Mouse (Mus musculus): ENCODE measurements around the gene Dohh. TPM values are rescaled to one million over a fixed set of nuclear protein-coding genes. Genes with fewer than 3 reads are reported as not detected.

Gene Dohh
- polyA plus RNA-seq, 1 experiment = 34.1 TPM

- Histone ChIP-seq H3K36me3 (ENCODE audit: control insufficient read depth) (peaks cover 54% of the 10 kb centered on the region), H3K4me1 (ENCODE audit: control insufficient read depth) (peaks cover 84% of the 10 kb centered on the region), H3K9me3 (ENCODE audit: control insufficient read depth, low read length) (no peaks in the 10 kb centered on the region), H3K27me3 (ENCODE audit: control insufficient read depth) (no peaks in the 10 kb centered on the region), H3K4me3 (replicated peaks) (peak overlapping the region; percentile 90)
- TF ChIP-seq GATA1 (IDR thresholded peaks at IDR 0.05; ENCODE audit: low read length) (no peak), TAL1 (IDR thresholded peaks at IDR 0.05; ENCODE audit: low read length) (no peak)
These were observed 5.6 kb upstream of the Dohh start for GRCm38 (mm10) chr10:81378553-81379182.

DNA sequence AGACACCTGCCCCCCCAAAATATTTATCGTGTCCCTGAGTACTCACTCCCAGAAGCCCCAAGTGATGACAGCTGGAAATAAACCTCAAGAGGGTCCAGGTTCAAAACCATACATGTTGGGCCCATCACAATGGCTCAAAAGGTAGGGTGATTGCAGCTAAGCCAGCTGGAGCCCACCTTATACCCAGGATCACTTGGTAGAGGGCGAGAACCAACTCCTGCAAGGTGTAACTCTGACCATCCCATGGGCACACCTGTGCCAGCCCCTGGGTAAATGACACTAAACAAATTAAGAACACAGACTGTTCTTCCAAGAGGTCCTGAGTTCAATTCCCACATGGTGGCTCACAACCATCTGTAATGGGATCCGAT lies 5.1 kb upstream of the Dohh start:
- peak overlapping the region; percentile 90 for H3K4me3 ChIP-seq (replicated peaks)
- no peaks in the 10 kb centered on the region for H3K27me3 ChIP-seq (ENCODE audit: control insufficient read depth)
- peaks cover 49% of the 10 kb centered on the region for H3K36me3 ChIP-seq (ENCODE audit: control insufficient read depth)
- H3K4me1 ChIP-seq (ENCODE audit: control insufficient read depth) = peaks cover 82% of the 10 kb centered on the region
- no peak for TF ChIP-seq GATA1 (IDR thresholded peaks at IDR 0.05; ENCODE audit: low read length)
- TF ChIP-seq TAL1 (IDR thresholded peaks at IDR 0.05; ENCODE audit: low read length) = no peak
- no peaks in the 10 kb centered on the region for H3K9me3 ChIP-seq (ENCODE audit: control insufficient read depth, low read length)

- H3K27me3 ChIP-seq (ENCODE audit: control insufficient read depth) = no peaks in the 10 kb centered on the region
- no peak for TF ChIP-seq TAL1 (IDR thresholded peaks at IDR 0.05; ENCODE audit: low read length)
- TF ChIP-seq GATA1 (IDR thresholded peaks at IDR 0.05; ENCODE audit: low read length) = no peak
- peaks cover 42% of the 10 kb centered on the region for H3K36me3 ChIP-seq (ENCODE audit: control insufficient read depth)
- peaks cover 84% of the 10 kb centered on the region for H3K4me1 ChIP-seq (ENCODE audit: control insufficient read depth)
- no peaks in the 10 kb centered on the region for H3K9me3 ChIP-seq (ENCODE audit: control insufficient read depth, low read length)
- peak overlapping the region; percentile 90 for H3K4me3 ChIP-seq (replicated peaks)
These were observed 4.3 kb upstream of the Dohh start for GRCm38 (mm10) chr10:81379809-81380378.

GRCm38 (mm10) chr10:81382039-81382438 lies 2.2 kb upstream of the Dohh start:
- H3K4me3 ChIP-seq (replicated peaks) = peak overlapping the region; percentile 52
- H3K27me3 ChIP-seq (ENCODE audit: control insufficient read depth) = no peaks in the 10 kb centered on the region
- TF ChIP-seq GATA1 (IDR thresholded peaks at IDR 0.05; ENCODE audit: low read length) (peak; percentile 98), TAL1 (IDR thresholded peaks at IDR 0.05; ENCODE audit: low read length) (peak; percentile 98)
- H3K4me1 ChIP-seq (ENCODE audit: control insufficient read depth) = peaks cover 78% of the 10 kb centered on the region
- H3K36me3 ChIP-seq (ENCODE audit: control insufficient read depth) = peaks cover 36% of the 10 kb centered on the region
- no peaks in the 10 kb centered on the region for H3K9me3 ChIP-seq (ENCODE audit: control insufficient read depth, low read length)

DNA sequence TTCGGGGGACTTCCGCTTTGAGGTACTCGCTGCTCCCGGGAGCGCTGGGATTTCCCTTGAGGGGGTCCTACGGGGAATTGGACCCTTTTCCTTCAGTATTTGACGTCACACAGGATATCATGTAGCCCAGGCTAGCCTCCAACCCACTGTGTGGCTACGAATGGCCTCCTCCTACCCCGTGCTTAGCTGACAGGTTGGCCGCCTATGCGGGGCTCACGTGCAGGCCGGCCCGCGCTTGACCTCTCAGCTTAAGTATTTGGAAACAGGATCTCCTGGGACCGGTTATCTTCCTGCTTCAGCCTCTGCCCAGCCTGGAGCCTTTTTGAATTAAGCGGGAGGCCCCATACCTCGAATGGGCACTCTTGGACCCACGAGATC lies 366 bp downstream of the Dohh start:
- Histone ChIP-seq H3K27me3 (ENCODE audit: control insufficient read depth) (no peaks in the 10 kb centered on the region), H3K9me3 (ENCODE audit: control insufficient read depth, low read length) (no peaks in the 10 kb centered on the region), H3K4me3 (replicated peaks) (peak overlapping the region; percentile 73), H3K36me3 (ENCODE audit: control insufficient read depth) (peaks cover 53% of the 10 kb centered on the region), H3K4me1 (ENCODE audit: control insufficient read depth) (peaks cover 79% of the 10 kb centered on the region)
- TF ChIP-seq GATA1 (IDR thresholded peaks at IDR 0.05; ENCODE audit: low read length) = no peak
- TF ChIP-seq TAL1 (IDR thresholded peaks at IDR 0.05; ENCODE audit: low read length) = no peak

- Histone ChIP-seq H3K4me1 (ENCODE audit: control insufficient read depth) (peaks cover 71% of the 10 kb centered on the region), H3K9me3 (ENCODE audit: control insufficient read depth, low read length) (no peaks in the 10 kb centered on the region), H3K27me3 (ENCODE audit: control insufficient read depth) (no peaks in the 10 kb centered on the region), H3K4me3 (replicated peaks) (peak overlapping the region; percentile 73), H3K36me3 (ENCODE audit: control insufficient read depth) (peaks cover 48% of the 10 kb centered on the region)
- TF ChIP-seq GATA1 (IDR thresholded peaks at IDR 0.05; ENCODE audit: low read length) (no peak), TAL1 (IDR thresholded peaks at IDR 0.05; ENCODE audit: low read length) (no peak)
These were observed 1.5 kb downstream of the Dohh start for GRCm38 (mm10) chr10:81385603-81386306.

- no peak overlapping the region for H3K4me3 ChIP-seq (replicated peaks)
- no peaks in the 10 kb centered on the region for H3K9me3 ChIP-seq (ENCODE audit: control insufficient read depth, low read length)
- H3K36me3 ChIP-seq (ENCODE audit: control insufficient read depth) = peaks cover 51% of the 10 kb centered on the region
- TF ChIP-seq TAL1 (IDR thresholded peaks at IDR 0.05; ENCODE audit: low read length) (no peak), GATA1 (IDR thresholded peaks at IDR 0.05; ENCODE audit: low read length) (no peak)
- no peaks in the 10 kb centered on the region for H3K27me3 ChIP-seq (ENCODE audit: control insufficient read depth)
- peaks cover 61% of the 10 kb centered on the region for H3K4me1 ChIP-seq (ENCODE audit: control insufficient read depth)
These were observed 3.5 kb downstream of the Dohh start for GRCm38 (mm10) chr10:81387716-81388115.

- TF ChIP-seq GATA1 (IDR thresholded peaks at IDR 0.05; ENCODE audit: low read length) (no peak), TAL1 (IDR thresholded peaks at IDR 0.05; ENCODE audit: low read length) (no peak)
- Histone ChIP-seq H3K4me3 (replicated peaks) (no peak within 1 kb of the TSS), H3K36me3 (ENCODE audit: control insufficient read depth) (peaks cover 51% of the 10 kb centered on the region), H3K27me3 (ENCODE audit: control insufficient read depth) (no peaks in the 10 kb centered on the region), H3K9me3 (ENCODE audit: control insufficient read depth, low read length) (no peaks in the 10 kb centered on the region), H3K4me1 (ENCODE audit: control insufficient read depth) (peaks cover 61% of the 10 kb centered on the region)
These were observed 4.4 kb downstream of the Dohh start, which contains the start of gene Gm48552 for GRCm38 (mm10) chr10:81388505-81389055. Gm48552 (plus strand) TSS chr10:81389005.

GRCm38 (mm10) chr10:81389373-81389772 lies 5.1 kb downstream of the Dohh start:
- Histone ChIP-seq H3K36me3 (ENCODE audit: control insufficient read depth) (peaks cover 51% of the 10 kb centered on the region), H3K27me3 (ENCODE audit: control insufficient read depth) (no peaks in the 10 kb centered on the region; the same call in none of the 2 replicates), H3K4me3 (replicated peaks) (no peak overlapping the region), H3K4me1 (ENCODE audit: control insufficient read depth) (peaks cover 64% of the 10 kb centered on the region), H3K9me3 (ENCODE audit: control insufficient read depth, low read length) (no peaks in the 10 kb centered on the region)
- TF ChIP-seq GATA1 (IDR thresholded peaks at IDR 0.05; ENCODE audit: low read length) = no peak
